Mouse (Mus musculus): ENCODE results near the gene Akr1c19.

DNA sequence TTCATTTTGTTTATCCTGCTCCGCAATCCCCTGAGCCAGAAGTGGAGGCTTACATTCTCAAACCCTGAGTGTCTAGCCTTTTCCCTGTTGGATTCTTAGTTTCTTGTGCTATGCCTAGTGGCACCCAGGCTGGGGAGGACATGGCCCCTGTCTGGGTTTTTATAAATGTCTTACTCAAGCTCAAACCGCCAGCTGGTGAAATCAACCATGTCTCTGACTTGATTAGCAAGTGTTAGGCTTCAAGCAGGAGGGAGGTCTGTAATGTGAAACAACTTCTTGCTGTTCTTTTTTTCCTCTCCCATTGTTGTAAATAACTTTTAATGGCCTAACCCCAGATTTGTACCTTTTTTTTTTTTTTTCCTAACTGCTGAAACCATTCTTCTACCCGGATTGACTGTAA lies 20.8 kb downstream of the Akr1c19 start:
- no peak for TF ChIP-seq CTCF (conservative IDR thresholded peaks at IDR 0.05; ENCODE audit: insufficient read depth, insufficient read length, low read depth, low read length)
- TF ChIP-seq POLR2A (IDR thresholded peaks at IDR 0.05; ENCODE audit: low read depth, low read length), result no peak

Data from kidney, adult 2 months (tissue).